Mouse (Mus musculus) erythroblast, embryonic 14.5 days (primary cell): ENCODE measurements around the gene Stab2.

Source experiments
- GATA1 ChIP-seq: IDR thresholded peaks from 2 replicates; pipeline ENCODE4 v1.6.1; 2012; ENCODE audit warnings: low read length, inconsistent platforms, mixed read lengths
- TAL1 ChIP-seq: IDR thresholded peaks from 3 replicates; pipeline ENCODE4 v1.6.1; 2012; ENCODE audit warnings: low read length, inconsistent platforms, mixed read lengths

GRCm38 (mm10) chr10:86810612-86811011 lies 197.2 kb downstream of the Stab2 start:
- TF ChIP-seq GATA1 (no peak), TAL1 (no peak)
